Mouse (Mus musculus): ENCODE results near the gene Tbcb.

DNA sequence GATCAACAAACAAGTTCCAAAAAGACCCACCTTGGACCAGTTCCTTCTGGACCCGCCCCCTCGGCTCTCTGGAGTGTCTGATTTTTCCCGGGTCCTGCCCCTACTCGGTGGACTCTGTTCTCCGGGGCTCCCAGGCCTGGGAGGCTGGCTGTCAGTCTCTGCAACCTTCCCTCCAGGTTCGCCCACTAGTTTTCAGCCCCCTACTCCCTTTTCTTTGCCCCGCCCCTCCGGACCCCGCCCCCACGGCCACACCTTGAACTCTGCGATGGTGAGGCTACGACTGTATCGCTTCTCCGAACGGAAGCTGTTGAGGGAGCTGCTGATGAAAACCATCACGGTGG is 774 bp downstream of the Tbcb start:
- TF ChIP-seq CTCF (IDR thresholded peaks at IDR 0.05; ENCODE audit: extremely low read depth, insufficient read depth, low read length), result no peak
- no peak for TF ChIP-seq POLR2A (IDR thresholded peaks at IDR 0.05; ENCODE audit: extremely low read depth, insufficient read depth, low read length)
